Mouse (Mus musculus): ENCODE results near the gene Il2rb. TPM values are rescaled to one million over a fixed set of nuclear protein-coding genes. Genes with fewer than 3 reads are reported as not detected.

Il2rb gene
- polyA plus RNA-seq, 1 experiment from 2014 or later: 1.1 TPM

GRCm38 (mm10) chr15:78533346-78533835, 38.3 kb upstream of the Il2rb start:
- H3K4me2 ChIP-seq (ENCODE audit: low read depth, low read length): no peak overlapping the region
- H3K27me3 ChIP-seq (ENCODE audit: control insufficient read depth, insufficient read depth, low read depth, low read length): no peaks in the 10 kb centered on the region
- no peak for ATAC-seq (ENCODE audit: low read depth)
- peaks cover 5% of the 10 kb centered on the region for H3K4me1 ChIP-seq (ENCODE audit: control insufficient read depth, low read depth, low read length)
- no peaks in the 10 kb centered on the region for H3K36me3 ChIP-seq (ENCODE audit: control insufficient read depth, insufficient read depth)
- H3K9ac ChIP-seq (ENCODE audit: low read depth, low read length): no peak overlapping the region
- peak overlapping the region; percentile 90 for H3K27ac ChIP-seq (ENCODE audit: low read length)
- no peaks in the 10 kb centered on the region for H3K9me3 ChIP-seq (replicated peaks; ENCODE audit: control insufficient read depth, low read length)
- H3K4me3 ChIP-seq (ENCODE audit: low read depth, low read length): no peak overlapping the region
- 55% methylated on average over 10 of the region's 10 CpGs for WGBS (ENCODE audit: insufficient replicate concordance)

- Histone ChIP-seq H3K4me3 (ENCODE audit: low read depth, low read length) (no peak overlapping the region), H3K4me1 (ENCODE audit: control insufficient read depth, low read depth, low read length) (peaks cover 5% of the 10 kb centered on the region), H3K9me3 (replicated peaks; ENCODE audit: control insufficient read depth, low read length) (no peaks in the 10 kb centered on the region), H3K27ac (ENCODE audit: low read length) (peak overlapping the region; percentile 90), H3K36me3 (ENCODE audit: control insufficient read depth, insufficient read depth) (no peaks in the 10 kb centered on the region), H3K9ac (ENCODE audit: low read depth, low read length) (no peak overlapping the region), H3K27me3 (ENCODE audit: control insufficient read depth, insufficient read depth, low read depth, low read length) (no peaks in the 10 kb centered on the region), H3K4me2 (ENCODE audit: low read depth, low read length) (peak overlapping the region; percentile 49)
- ATAC-seq (ENCODE audit: low read depth): peak; percentile 51
- 50% methylated on average over 10 of the region's 10 CpGs for WGBS (ENCODE audit: insufficient replicate concordance)
Measured at GRCm38 (mm10) chr15:78532566-78533345, 37.7 kb upstream of the Il2rb start.

- WGBS (ENCODE audit: insufficient replicate concordance): under 1% methylated on average over 25 of the region's 25 CpGs
- H3K27ac ChIP-seq (ENCODE audit: low read length): peak overlapping the region; percentile 90
- peak overlapping the region; percentile 24; the same call in 1 of the 2 replicates for H3K9ac ChIP-seq (ENCODE audit: low read depth, low read length)
- no peaks in the 10 kb centered on the region for H3K27me3 ChIP-seq (ENCODE audit: control insufficient read depth, insufficient read depth, low read depth, low read length)
- peak; percentile 82 for ATAC-seq (ENCODE audit: low read depth)
- H3K9me3 ChIP-seq (replicated peaks; ENCODE audit: control insufficient read depth, low read length): no peaks in the 10 kb centered on the region
- H3K4me1 ChIP-seq (ENCODE audit: control insufficient read depth, low read depth, low read length): peaks cover 5% of the 10 kb centered on the region
- H3K4me3 ChIP-seq (ENCODE audit: low read depth, low read length): peak overlapping the region; percentile 38
- H3K4me2 ChIP-seq (ENCODE audit: low read depth, low read length): peak overlapping the region; percentile 49
- H3K36me3 ChIP-seq (ENCODE audit: control insufficient read depth, insufficient read depth): no peaks in the 10 kb centered on the region
Measured at GRCm38 (mm10) chr15:78531901-78532469, 36.9 kb upstream of the Il2rb start.

- no peaks in the 10 kb centered on the region for H3K9me3 ChIP-seq (replicated peaks; ENCODE audit: control insufficient read depth, low read length)
- H3K27me3 ChIP-seq (ENCODE audit: control insufficient read depth, insufficient read depth, low read depth, low read length): no peaks in the 10 kb centered on the region
- ATAC-seq (ENCODE audit: low read depth): no peak
- H3K4me3 ChIP-seq (ENCODE audit: low read depth, low read length): peak overlapping the region; percentile 38; the same call in 1 of the 2 replicates
- WGBS (ENCODE audit: insufficient replicate concordance): 58% methylated on average over 4 of the region's 4 CpGs
- H3K9ac ChIP-seq (ENCODE audit: low read depth, low read length): peak overlapping the region; percentile 24; the same call in 1 of the 2 replicates
- H3K4me1 ChIP-seq (ENCODE audit: control insufficient read depth, low read depth, low read length): peaks cover 5% of the 10 kb centered on the region
- peak overlapping the region; percentile 90 for H3K27ac ChIP-seq (ENCODE audit: low read length)
- H3K36me3 ChIP-seq (ENCODE audit: control insufficient read depth, insufficient read depth): no peaks in the 10 kb centered on the region
- peak overlapping the region; percentile 49 for H3K4me2 ChIP-seq (ENCODE audit: low read depth, low read length)
Measured at GRCm38 (mm10) chr15:78531451-78531720, 36.3 kb upstream of the Il2rb start.

GRCm38 (mm10) chr15:78530671-78531450, 35.8 kb upstream of the Il2rb start, which contains the start of gene C1qtnf6:
Gene C1qtnf6 (minus strand): TSS chr15:78531416.
- Histone ChIP-seq H3K4me3 (ENCODE audit: low read depth, low read length) (peak within 1 kb of the TSS; percentile 38), H3K27me3 (ENCODE audit: control insufficient read depth, insufficient read depth, low read depth, low read length) (no peaks in the 10 kb centered on the region), H3K4me2 (ENCODE audit: low read depth, low read length) (peak within 1 kb of the TSS; percentile 49), H3K9ac (ENCODE audit: low read depth, low read length) (peak within 1 kb of the TSS; percentile 24; the same call in 1 of the 2 replicates), H3K9me3 (replicated peaks; ENCODE audit: control insufficient read depth, low read length) (no peaks in the 10 kb centered on the region), H3K4me1 (ENCODE audit: control insufficient read depth, low read depth, low read length) (peaks cover 5% of the 10 kb centered on the region), H3K27ac (ENCODE audit: low read length) (peak within 1 kb of the TSS; percentile 90), H3K36me3 (ENCODE audit: control insufficient read depth, insufficient read depth) (no peaks in the 10 kb centered on the region)
- 61% methylated on average over 17 of the region's 17 CpGs for WGBS (ENCODE audit: insufficient replicate concordance)
- no peak for ATAC-seq (ENCODE audit: low read depth)

- no peak overlapping the region for H3K4me2 ChIP-seq (ENCODE audit: low read depth, low read length)
- H3K4me1 ChIP-seq (ENCODE audit: control insufficient read depth, low read depth, low read length): peaks cover 5% of the 10 kb centered on the region
- no peak for ATAC-seq (ENCODE audit: low read depth)
- no peaks in the 10 kb centered on the region for H3K9me3 ChIP-seq (replicated peaks; ENCODE audit: control insufficient read depth, low read length)
- no peak overlapping the region for H3K4me3 ChIP-seq (ENCODE audit: low read depth, low read length)
- H3K27me3 ChIP-seq (ENCODE audit: control insufficient read depth, insufficient read depth, low read depth, low read length): no peaks in the 10 kb centered on the region
- no peak overlapping the region for H3K27ac ChIP-seq (ENCODE audit: low read length)
- no peaks in the 10 kb centered on the region for H3K36me3 ChIP-seq (ENCODE audit: control insufficient read depth, insufficient read depth)
- WGBS (ENCODE audit: insufficient replicate concordance): 36% methylated on average over 3 of the region's 3 CpGs
- no peak overlapping the region for H3K9ac ChIP-seq (ENCODE audit: low read depth, low read length)
Measured at GRCm38 (mm10) chr15:78530141-78530540, 35.1 kb upstream of the Il2rb start.

- Histone ChIP-seq H3K9ac (ENCODE audit: low read depth, low read length) (peak overlapping the region; percentile 25), H3K36me3 (ENCODE audit: control insufficient read depth, insufficient read depth) (no peaks in the 10 kb centered on the region), H3K4me1 (ENCODE audit: control insufficient read depth, low read depth, low read length) (peaks cover 5% of the 10 kb centered on the region), H3K4me3 (ENCODE audit: low read depth, low read length) (peak overlapping the region; percentile 38), H3K27me3 (ENCODE audit: control insufficient read depth, insufficient read depth, low read depth, low read length) (no peaks in the 10 kb centered on the region), H3K27ac (ENCODE audit: low read length) (peak overlapping the region; percentile 24; the same call in 1 of the 2 replicates), H3K9me3 (replicated peaks; ENCODE audit: control insufficient read depth, low read length) (no peaks in the 10 kb centered on the region), H3K4me2 (ENCODE audit: low read depth, low read length) (peak overlapping the region; percentile 41)
- ATAC-seq (ENCODE audit: low read depth): 0 out of 2 replicates have a peak, but pooled peaks have one; percentile 15
- WGBS (ENCODE audit: insufficient replicate concordance): 21% methylated on average over 15 of the region's 15 CpGs
Measured at GRCm38 (mm10) chr15:78529428-78529990, 34.4 kb upstream of the Il2rb start.

- 19% methylated on average over 11 of the region's 11 CpGs for WGBS (ENCODE audit: insufficient replicate concordance)
- H3K9ac ChIP-seq (ENCODE audit: low read depth, low read length): no peak overlapping the region
- peak overlapping the region; percentile 24; the same call in 1 of the 2 replicates for H3K27ac ChIP-seq (ENCODE audit: low read length)
- peaks cover 5% of the 10 kb centered on the region for H3K4me1 ChIP-seq (ENCODE audit: control insufficient read depth, low read depth, low read length)
- no peaks in the 10 kb centered on the region for H3K36me3 ChIP-seq (ENCODE audit: control insufficient read depth, insufficient read depth)
- H3K4me2 ChIP-seq (ENCODE audit: low read depth, low read length): peak overlapping the region; percentile 41
- H3K9me3 ChIP-seq (replicated peaks; ENCODE audit: control insufficient read depth, low read length): no peaks in the 10 kb centered on the region
- no peak for ATAC-seq (ENCODE audit: low read depth)
- H3K27me3 ChIP-seq (ENCODE audit: control insufficient read depth, insufficient read depth, low read depth, low read length): no peaks in the 10 kb centered on the region
- peak overlapping the region; percentile 38 for H3K4me3 ChIP-seq (ENCODE audit: low read depth, low read length)
Measured at GRCm38 (mm10) chr15:78528726-78529411, 33.8 kb upstream of the Il2rb start.

All from liver, embryonic 16.5 days (tissue).